Mouse (Mus musculus) hematopoietic stem cell, adult 5-6 weeks (primary cell): Measurements from ENCODE around the gene Appbp2. TPM values are rescaled to one million over a fixed set of nuclear protein-coding genes. Genes with fewer than 3 reads are reported as not detected.

Experiments used
- total RNA-seq: library from RNA; stranded (forward); fragments of 172-1452, 232-1000 nt; gene quantifications from 2 replicates; pipeline ENCODE4 v1.2.3, GENCODE M21; 2017

Appbp2 gene
- total RNA-seq, 1 experiment from 2014 or later = 43.1 TPM

Other genes starting within 250 kb of the Appbp2 start
- gene Usp32, start 95.0 kb downstream of the Appbp2 start, total RNA-seq = 18.5 and 23.6 TPM in 2 replicates
- not detected in 2 replicates for gene 1700125H20Rik, start 64.7 kb downstream of the Appbp2 start, total RNA-seq
- 16.5 and 19.4 TPM in 2 replicates for gene Ppm1d, start 76.1 kb upstream of the Appbp2 start, total RNA-seq
- 18.3 and 19.2 TPM in 2 replicates for gene Bcas3, start 118.0 kb upstream of the Appbp2 start, total RNA-seq